In the genomic region with DNA sequence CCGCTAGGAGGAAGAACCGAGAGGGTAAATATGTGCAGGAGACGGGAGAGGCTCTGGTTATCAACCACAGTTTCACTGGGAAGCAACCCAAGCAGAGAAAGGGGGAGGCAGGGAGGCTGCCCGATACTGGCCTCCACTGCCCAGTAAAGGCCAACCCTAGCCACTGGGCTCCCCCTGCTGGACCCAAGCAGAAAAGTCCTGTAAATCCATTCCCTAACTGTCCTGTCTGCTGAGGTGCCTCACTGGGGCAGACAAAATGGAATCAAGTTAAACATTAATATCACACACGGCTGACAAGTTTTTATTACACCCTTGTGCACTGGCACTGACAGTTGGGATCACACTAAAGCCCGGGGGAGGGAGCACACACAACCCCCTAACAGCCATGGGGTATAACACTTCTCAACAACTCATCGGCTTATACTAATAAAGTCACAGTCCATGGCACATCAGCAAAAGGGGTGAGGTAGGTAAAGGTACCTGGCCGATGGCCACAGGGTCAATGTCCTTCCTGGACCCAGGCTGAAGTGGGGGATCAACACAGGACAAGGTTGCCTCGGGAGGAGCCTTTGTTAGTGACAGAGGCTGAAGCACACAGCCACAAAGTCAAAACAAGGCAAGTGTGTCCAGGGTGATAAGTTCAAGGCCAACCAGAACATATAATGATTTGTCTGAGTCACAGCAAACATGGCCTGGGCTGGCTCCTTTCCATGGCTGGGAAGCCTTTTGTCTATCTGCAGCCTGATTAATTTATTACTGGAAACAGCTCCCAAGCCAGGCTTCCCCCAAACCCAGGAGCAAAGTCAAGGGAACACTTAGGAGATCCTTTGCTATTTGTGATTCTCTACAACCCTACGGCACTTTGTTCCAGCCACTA, we compare ENCODE assay signal across 9 mouse cellular contexts. TPM values are rescaled to one million over a fixed set of nuclear protein-coding genes. Genes with fewer than 3 reads are reported as not detected.
DNase-seq lines count a peak whose midpoint lies in the region; ATAC-seq and TF ChIP-seq lines count a peak whose summit lies in the region.
"Had no signal": no experiment of that assay in that cellular context is flagged by ENCODE, and none has a peak within 500 bp of the region (broad histone marks: within the 10 kb centered on the region; RNA-seq: fewer than 3 reads in every experiment).

No protein-coding gene starts in this region.

- H3K4me3 ChIP-seq in left cerebral cortex, adult 2 months = no peak overlapping the region
- H3K4me3 ChIP-seq in forebrain, postnatal 0 days (ENCODE audit: low read depth, low read length) = no peak overlapping the region
- H3K4me3 ChIP-seq in kidney, adult 2 months (ENCODE audit: insufficient read depth, low read depth, low read length) = no peak overlapping the region
- no peak overlapping the region for H3K4me3 ChIP-seq in lung, postnatal 0 days (ENCODE audit: low read depth, low read length)
- H3K4me3 ChIP-seq in stomach, embryonic 14.5 days (ENCODE audit: low read depth, low read length) = no peak overlapping the region
- H3K4me3 ChIP-seq: neural tube, embryonic 12.5 days had no signal

- H3K9ac ChIP-seq in forebrain, postnatal 0 days = no peak overlapping the region
- H3K9ac ChIP-seq in lung, postnatal 0 days (replicated peaks; ENCODE audit: low read depth) = no peak overlapping the region
- no peak overlapping the region for H3K9ac ChIP-seq in stomach, embryonic 14.5 days (replicated peaks; ENCODE audit: low read depth, low read length)
- H3K9ac ChIP-seq: neural tube, embryonic 12.5 days had no signal

- DNase-seq in left cerebral cortex, adult 2 months (ENCODE audit: extremely low spot score in 1 of 2, low spot score in 2 of 2) = peak in 1 of 2 experiments; percentile 27
- DNase-seq in left cerebral cortex, adult 11 months (ENCODE audit: low spot score) = no peak
- peak; percentile 80 for DNase-seq in adrenal gland, adult 8-10 months
- no peak for DNase-seq in forebrain, postnatal 0 days
- DNase-seq in kidney, adult 2 months = peak; percentile 94
- DNase-seq in lung, postnatal 0 days (ENCODE audit: low spot score) = peak; percentile 88
- DNase-seq in layer of hippocampus, adult 18-20 months (ENCODE audit: low spot score in 2 of 2) = no peak

- no peaks in the 10 kb centered on the region for H3K9me3 ChIP-seq in forebrain, postnatal 0 days (ENCODE audit: low read length)
- H3K9me3 ChIP-seq in lung, postnatal 0 days (ENCODE audit: low read length) = no peaks in the 10 kb centered on the region
- no peaks in the 10 kb centered on the region for H3K9me3 ChIP-seq in stomach, embryonic 14.5 days (ENCODE audit: control insufficient read depth, low read depth, low read length)
- H3K9me3 ChIP-seq: neural tube, embryonic 12.5 days had no signal

- WGBS in forebrain, postnatal 0 days = 56% methylated on average over 10 of the region's 10 CpGs
- WGBS in kidney, adult 2 months = 18% methylated on average over 10 of the region's 10 CpGs
- WGBS in lung, postnatal 0 days = 41% methylated on average over 10 of the region's 10 CpGs
- 41% methylated on average over 10 of the region's 10 CpGs for WGBS in stomach, embryonic 14.5 days

- no peaks in the 10 kb centered on the region for H3K27me3 ChIP-seq in forebrain, postnatal 0 days (ENCODE audit: insufficient read depth, low read length)
- no peaks in the 10 kb centered on the region for H3K27me3 ChIP-seq in kidney, adult 2 months (replicated peaks; ENCODE audit: control insufficient read depth, insufficient read depth, low read length)
- no peaks in the 10 kb centered on the region for H3K27me3 ChIP-seq in lung, postnatal 0 days (replicated peaks; ENCODE audit: insufficient read depth, low read length)
- no peaks in the 10 kb centered on the region for H3K27me3 ChIP-seq in stomach, embryonic 14.5 days (ENCODE audit: control insufficient read depth, insufficient read depth, low read length)
- H3K27me3 ChIP-seq: neural tube, embryonic 12.5 days had no signal

- ATAC-seq in forebrain, postnatal 0 days = no peak
- ATAC-seq in lung, postnatal 0 days = peak; percentile 59
- peak; percentile 70 for ATAC-seq in stomach, embryonic 14.5 days (ENCODE audit: insufficient number of reproducible peaks, insufficient read depth, low FRiP score, low read depth)

- peak; percentile 68 for TF ChIP-seq CTCF in left cerebral cortex, adult 2 months (IDR thresholded peaks at IDR 0.05)
- peak; percentile 61 for TF ChIP-seq CTCF in forebrain, postnatal 0 days (IDR thresholded peaks at IDR 0.05; ENCODE audit: low read depth)
- TF ChIP-seq CTCF in kidney, adult 2 months (conservative IDR thresholded peaks at IDR 0.05; ENCODE audit: insufficient read depth, insufficient read length, low read depth, low read length) = peak; percentile 92
- TF ChIP-seq CTCF in lung, postnatal 0 days (IDR thresholded peaks at IDR 0.05) = peak; percentile 88

- intact Hi-C loops in left cerebral cortex, adult 2 months (cut with DNase I) = loop anchor here (1.0 kb wide), 1 partner anchor 21 kb away; the partner anchor contains the start of gene Cdk5rap3

- no peaks in the 10 kb centered on the region for H3K4me1 ChIP-seq in forebrain, postnatal 0 days (ENCODE audit: insufficient read depth)
- peaks cover 41% of the 10 kb centered on the region for H3K4me1 ChIP-seq in kidney, adult 2 months (ENCODE audit: control insufficient read depth, insufficient read depth, low read length)
- H3K4me1 ChIP-seq in lung, postnatal 0 days (ENCODE audit: insufficient read depth, low read depth, low read length) = peaks cover 5% of the 10 kb centered on the region; the same call in 1 of the 2 replicates
- no peaks in the 10 kb centered on the region for H3K4me1 ChIP-seq in stomach, embryonic 14.5 days (ENCODE audit: control insufficient read depth, insufficient read depth, low read length)

- peak; percentile 72 for TF ChIP-seq POLR2A in kidney, adult 2 months (IDR thresholded peaks at IDR 0.05; ENCODE audit: low read depth, low read length)

- no peaks in the 10 kb centered on the region for H3K36me3 ChIP-seq in forebrain, postnatal 0 days (ENCODE audit: insufficient read depth)
- H3K36me3 ChIP-seq in kidney, adult 2 months (ENCODE audit: control insufficient read depth, insufficient read depth, low read length) = peaks cover 2% of the 10 kb centered on the region; the same call in 1 of the 2 replicates
- H3K36me3 ChIP-seq in lung, postnatal 0 days (ENCODE audit: insufficient read depth, low read length) = no peaks in the 10 kb centered on the region
- H3K36me3 ChIP-seq in stomach, embryonic 14.5 days (ENCODE audit: control insufficient read depth, insufficient read depth, low read length) = no peaks in the 10 kb centered on the region
- H3K36me3 ChIP-seq: neural tube, embryonic 12.5 days had no signal

- peak; percentile 68; the same call in 1 of the 2 replicates for TF ChIP-seq EP300 in lung, postnatal 0 days (IDR thresholded peaks at IDR 0.05)

- no peak overlapping the region for H3K4me2 ChIP-seq in forebrain, postnatal 0 days (ENCODE audit: low read depth)
- H3K4me2 ChIP-seq in lung, postnatal 0 days (replicated peaks; ENCODE audit: low read depth, low read length) = no peak overlapping the region
- H3K4me2 ChIP-seq in stomach, embryonic 14.5 days (replicated peaks; ENCODE audit: low read depth, low read length) = no peak overlapping the region
- H3K4me2 ChIP-seq: neural tube, embryonic 12.5 days had no signal

- no peak overlapping the region for H3K27ac ChIP-seq in left cerebral cortex, adult 2 months
- H3K27ac ChIP-seq in forebrain, postnatal 0 days (ENCODE audit: low read depth, low read length) = no peak overlapping the region
- H3K27ac ChIP-seq in kidney, adult 2 months (ENCODE audit: insufficient read depth, low read depth, low read length) = peak overlapping the region; percentile 96
- peak overlapping the region; percentile 54 for H3K27ac ChIP-seq in lung, postnatal 0 days (ENCODE audit: low read length)
- peak overlapping the region; percentile 23; the same call in 1 of the 2 replicates for H3K27ac ChIP-seq in stomach, embryonic 14.5 days (ENCODE audit: low read length)
- H3K27ac ChIP-seq: neural tube, embryonic 12.5 days had no signal

RNA-seq across cellular contexts. Expression of gene Pnpo, which starts 6.0 kb away (rescaled TPM):
- 10 to 100 TPM; 40.0 to 40.2 TPM for total RNA-seq in left cerebral cortex, adult 2 months (2021)
- 10 to 100 TPM; 34.5 to 43.3 (median 39.4) TPM for total RNA-seq in adrenal gland, adult 8-10 months (2022)
- 26.2 and 30.3 TPM in 2 replicates for total RNA-seq in forebrain, postnatal 0 days (2014; rRNA removed)
- polyA plus RNA-seq in forebrain, postnatal 0 days (2015; fragmentation: Nextera tagmentation; extraction: Ambion mirVana) = 28.1 and 33.1 TPM in 2 replicates
- polyA plus RNA-seq in kidney, adult 2 months (2012; rRNA removed) = 73.0 and 77.1 TPM in 2 replicates
- polyA plus RNA-seq in lung, postnatal 0 days (2015; fragmentation: Nextera tagmentation; extraction: Ambion mirVana) = 28.7 and 30.0 TPM in 2 replicates
- 25.2 and 26.5 TPM in 2 replicates for polyA plus RNA-seq in stomach, embryonic 14.5 days (2014; fragmentation: Nextera tagmentation; extraction: Ambion mirVana)
- total RNA-seq in layer of hippocampus, adult 18-20 months (2021) = 10 to 100 TPM; 34.2 to 35.0 TPM

RNA-seq across cellular contexts. Expression of gene Prr15l, which starts 9.9 kb away (rescaled TPM):
- not detected for total RNA-seq in left cerebral cortex, adult 2 months (2021)
- under 1 TPM in 3 of 4 experiments, not detected in 1; 0.28 to 0.70 (median 0.32) TPM for total RNA-seq in adrenal gland, adult 8-10 months (2022)
- not detected in 2 replicates for total RNA-seq in forebrain, postnatal 0 days (2014; rRNA removed)
- 0.11 TPM in 1 of 2 replicates, not detected in the other for polyA plus RNA-seq in forebrain, postnatal 0 days (2015; fragmentation: Nextera tagmentation; extraction: Ambion mirVana)
- polyA plus RNA-seq in kidney, adult 2 months (2012; rRNA removed) = 114 and 119 TPM in 2 replicates
- 126 and 127 TPM in 2 replicates for polyA plus RNA-seq in lung, postnatal 0 days (2015; fragmentation: Nextera tagmentation; extraction: Ambion mirVana)
- 46.8 and 48.7 TPM in 2 replicates for polyA plus RNA-seq in stomach, embryonic 14.5 days (2014; fragmentation: Nextera tagmentation; extraction: Ambion mirVana)
- total RNA-seq in layer of hippocampus, adult 18-20 months (2021) = not detected

RNA-seq across cellular contexts. Expression of gene Cdk5rap3, which starts 21.5 kb away (rescaled TPM):
- 10 to 100 TPM; 28.6 to 30.0 TPM for total RNA-seq in left cerebral cortex, adult 2 months (2021)
- 10 to 100 TPM; 55.2 to 82.1 (median 71.5) TPM for total RNA-seq in adrenal gland, adult 8-10 months (2022)
- 54.9 and 57.7 TPM in 2 replicates for total RNA-seq in forebrain, postnatal 0 days (2014; rRNA removed)
- 86.4 and 88.8 TPM in 2 replicates for polyA plus RNA-seq in forebrain, postnatal 0 days (2015; fragmentation: Nextera tagmentation; extraction: Ambion mirVana)
- 35.6 and 37.2 TPM in 2 replicates for polyA plus RNA-seq in kidney, adult 2 months (2012; rRNA removed)
- 46.4 and 48.0 TPM in 2 replicates for polyA plus RNA-seq in lung, postnatal 0 days (2015; fragmentation: Nextera tagmentation; extraction: Ambion mirVana)
- 65.2 and 68.7 TPM in 2 replicates for polyA plus RNA-seq in stomach, embryonic 14.5 days (2014; fragmentation: Nextera tagmentation; extraction: Ambion mirVana)
- total RNA-seq in layer of hippocampus, adult 18-20 months (2021) = 10 to 100 TPM; 34.9 to 35.3 TPM

RNA-seq across cellular contexts. Expression of gene Sp2, which starts 45.0 kb away (rescaled TPM):
- 10 to 100 TPM; 12.6 to 15.2 TPM for total RNA-seq in left cerebral cortex, adult 2 months (2021)
- 10 to 100 TPM; 13.8 to 21.0 (median 16.4) TPM for total RNA-seq in adrenal gland, adult 8-10 months (2022)
- 1.9 and 5.0 TPM in 2 replicates for total RNA-seq in forebrain, postnatal 0 days (2014; rRNA removed)
- polyA plus RNA-seq in forebrain, postnatal 0 days (2015; fragmentation: Nextera tagmentation; extraction: Ambion mirVana) = 13.5 and 14.8 TPM in 2 replicates
- 11.9 and 13.3 TPM in 2 replicates for polyA plus RNA-seq in kidney, adult 2 months (2012; rRNA removed)
- 9.1 and 10.6 TPM in 2 replicates for polyA plus RNA-seq in lung, postnatal 0 days (2015; fragmentation: Nextera tagmentation; extraction: Ambion mirVana)
- 15.7 and 19.1 TPM in 2 replicates for polyA plus RNA-seq in stomach, embryonic 14.5 days (2014; fragmentation: Nextera tagmentation; extraction: Ambion mirVana)
- total RNA-seq in layer of hippocampus, adult 18-20 months (2021) = 10 to 100 TPM; 13.0 to 13.4 TPM

Comparison
In these comparisons a context has a peak if more than half of its experiments do, and no peak if none do; other contexts are left out.
1. DNase-seq: peak in adrenal gland, adult 8-10 months (single experiment), kidney, adult 2 months (single experiment) and lung, postnatal 0 days (single experiment); none in left cerebral cortex, adult 11 months (single experiment), forebrain, postnatal 0 days (single experiment) and layer of hippocampus, adult 18-20 months (0 of 2).
2. H3K27ac ChIP-seq: peak in kidney, adult 2 months (single experiment), lung, postnatal 0 days (single experiment) and stomach, embryonic 14.5 days (single experiment); none in left cerebral cortex, adult 2 months (single experiment) and forebrain, postnatal 0 days (single experiment).
3. Peak in every context shown above with its lines, with median percentiles within 50 percentile points of each other: CTCF ChIP-seq.